Mouse (Mus musculus): ENCODE results near the gene Akap8. TPM values are rescaled to one million over a fixed set of nuclear protein-coding genes. Genes with fewer than 3 reads are reported as not detected.

The Akap8 gene
- polyA plus RNA-seq, 1 experiment from 2014 or later, result 62.3 TPM

DNA sequence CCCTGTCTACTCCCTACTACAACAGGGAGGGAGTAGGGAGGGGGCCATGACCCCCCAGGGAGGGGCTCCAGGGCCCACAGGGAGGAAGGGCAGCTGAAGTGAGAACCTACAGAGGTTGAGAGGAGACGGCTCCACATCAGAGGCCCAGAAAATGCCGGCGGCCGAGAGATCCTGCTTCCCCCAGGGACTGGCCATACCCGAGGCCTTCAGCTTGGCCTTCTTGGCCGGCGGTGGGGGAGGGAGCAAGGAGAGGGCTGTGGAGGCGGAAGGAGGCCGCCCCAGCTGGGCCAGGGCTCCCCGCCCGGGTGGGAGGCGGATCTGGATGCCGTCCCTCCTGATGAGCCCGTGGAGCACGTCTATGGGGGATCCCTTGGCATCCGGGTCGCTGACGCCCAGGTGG lies 38.9 kb upstream of the Akap8 start:
- Histone ChIP-seq H3K4me2 (replicated peaks; ENCODE audit: low read depth, low read length) (no peak overlapping the region), H3K9me3 (ENCODE audit: control insufficient read depth, low read depth, low read length) (no peaks in the 10 kb centered on the region), H3K9ac (replicated peaks; ENCODE audit: low read depth, low read length) (no peak overlapping the region), H3K4me3 (ENCODE audit: low read depth, low read length) (no peak overlapping the region), H3K36me3 (ENCODE audit: control insufficient read depth, insufficient read depth, low read length) (peaks cover 71% of the 10 kb centered on the region), H3K4me1 (ENCODE audit: control insufficient read depth, insufficient read depth, low read length) (peaks cover 15% of the 10 kb centered on the region), H3K27ac (ENCODE audit: low read length) (no peak overlapping the region), H3K27me3 (ENCODE audit: control insufficient read depth, insufficient read depth, low read length) (no peaks in the 10 kb centered on the region)
- ATAC-seq (ENCODE audit: insufficient number of reproducible peaks, insufficient read depth, low FRiP score, low read depth), result no peak
- WGBS, result 83% methylated on average over 17 of the region's 18 CpGs

DNA sequence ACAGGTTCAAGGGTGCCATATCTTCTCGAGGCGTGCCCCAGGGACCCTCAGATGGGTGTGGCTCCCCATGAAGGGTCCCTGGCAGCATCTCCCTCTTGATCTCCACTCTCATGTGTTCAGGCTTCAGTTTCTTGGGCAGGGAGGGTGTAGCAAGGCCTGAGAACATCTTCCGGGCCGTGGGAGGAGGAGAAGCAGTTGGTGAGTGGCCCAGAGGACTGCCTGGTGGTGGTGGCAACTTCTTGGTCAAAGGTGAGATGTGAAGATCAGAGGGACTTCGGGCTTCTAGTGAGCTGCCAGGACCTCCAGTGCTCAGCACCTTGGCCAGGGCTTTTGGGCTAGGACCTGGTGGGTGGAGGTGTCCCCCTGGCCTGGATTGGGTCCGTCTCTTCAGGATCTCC lies 37.9 kb upstream of the Akap8 start:
- H3K4me3 ChIP-seq (ENCODE audit: low read depth, low read length), result no peak overlapping the region
- ATAC-seq (ENCODE audit: insufficient number of reproducible peaks, insufficient read depth, low FRiP score, low read depth), result no peak
- 91% methylated on average over 6 of the region's 6 CpGs for WGBS
- peaks cover 81% of the 10 kb centered on the region for H3K36me3 ChIP-seq (ENCODE audit: control insufficient read depth, insufficient read depth, low read length)
- H3K27ac ChIP-seq (ENCODE audit: low read length), result no peak overlapping the region
- H3K4me2 ChIP-seq (replicated peaks; ENCODE audit: low read depth, low read length), result no peak overlapping the region
- no peak overlapping the region for H3K9ac ChIP-seq (replicated peaks; ENCODE audit: low read depth, low read length)
- H3K9me3 ChIP-seq (ENCODE audit: control insufficient read depth, low read depth, low read length), result no peaks in the 10 kb centered on the region
- H3K4me1 ChIP-seq (ENCODE audit: control insufficient read depth, insufficient read depth, low read length), result peaks cover 10% of the 10 kb centered on the region
- no peaks in the 10 kb centered on the region for H3K27me3 ChIP-seq (ENCODE audit: control insufficient read depth, insufficient read depth, low read length)

DNA sequence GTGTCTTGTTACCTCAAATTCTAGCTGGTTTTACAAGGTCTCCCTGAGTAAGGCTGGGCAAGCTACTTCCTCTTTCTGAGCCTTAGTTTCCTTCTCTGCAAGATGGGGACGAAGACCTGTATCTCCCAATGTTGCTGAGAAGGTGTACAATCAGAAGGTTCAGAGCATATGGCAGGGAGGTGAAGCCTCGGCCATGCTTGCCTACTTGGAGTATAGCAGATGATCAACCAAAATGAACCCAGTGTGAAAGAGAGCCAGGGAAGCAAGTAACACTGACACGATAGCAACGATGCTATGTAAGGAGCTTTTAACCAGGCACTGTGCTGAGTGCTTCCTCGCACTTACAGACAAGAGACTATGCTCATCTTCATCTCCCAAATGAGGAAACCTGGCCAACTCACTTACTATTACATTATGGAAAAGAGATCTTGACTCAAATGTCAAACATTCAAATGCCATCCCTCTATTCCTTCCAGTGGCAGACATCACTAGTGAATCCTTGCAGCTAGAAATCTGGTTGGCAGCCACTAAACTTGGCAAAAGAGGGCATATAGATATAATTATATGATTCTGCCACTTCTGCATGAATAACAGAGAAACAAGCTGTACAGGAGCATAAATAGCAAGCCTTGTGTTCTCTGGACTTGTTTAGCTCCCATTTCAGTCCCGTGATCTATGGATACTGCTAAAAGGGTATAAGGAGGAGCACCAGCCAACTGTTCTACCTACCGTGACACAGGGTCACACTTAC lies 37.3 kb upstream of the Akap8 start:
- H3K4me1 ChIP-seq (ENCODE audit: control insufficient read depth, insufficient read depth, low read length), result peaks cover 10% of the 10 kb centered on the region
- no peak overlapping the region for H3K4me3 ChIP-seq (ENCODE audit: low read depth, low read length)
- no peak overlapping the region for H3K4me2 ChIP-seq (replicated peaks; ENCODE audit: low read depth, low read length)
- WGBS, result 93% methylated on average over 7 of the region's 7 CpGs
- no peaks in the 10 kb centered on the region for H3K27me3 ChIP-seq (ENCODE audit: control insufficient read depth, insufficient read depth, low read length)
- no peak overlapping the region for H3K9ac ChIP-seq (replicated peaks; ENCODE audit: low read depth, low read length)
- no peaks in the 10 kb centered on the region for H3K9me3 ChIP-seq (ENCODE audit: control insufficient read depth, low read depth, low read length)
- no peak overlapping the region for H3K27ac ChIP-seq (ENCODE audit: low read length)
- H3K36me3 ChIP-seq (ENCODE audit: control insufficient read depth, insufficient read depth, low read length), result peaks cover 81% of the 10 kb centered on the region
- ATAC-seq (ENCODE audit: insufficient number of reproducible peaks, insufficient read depth, low FRiP score, low read depth), result no peak

DNA sequence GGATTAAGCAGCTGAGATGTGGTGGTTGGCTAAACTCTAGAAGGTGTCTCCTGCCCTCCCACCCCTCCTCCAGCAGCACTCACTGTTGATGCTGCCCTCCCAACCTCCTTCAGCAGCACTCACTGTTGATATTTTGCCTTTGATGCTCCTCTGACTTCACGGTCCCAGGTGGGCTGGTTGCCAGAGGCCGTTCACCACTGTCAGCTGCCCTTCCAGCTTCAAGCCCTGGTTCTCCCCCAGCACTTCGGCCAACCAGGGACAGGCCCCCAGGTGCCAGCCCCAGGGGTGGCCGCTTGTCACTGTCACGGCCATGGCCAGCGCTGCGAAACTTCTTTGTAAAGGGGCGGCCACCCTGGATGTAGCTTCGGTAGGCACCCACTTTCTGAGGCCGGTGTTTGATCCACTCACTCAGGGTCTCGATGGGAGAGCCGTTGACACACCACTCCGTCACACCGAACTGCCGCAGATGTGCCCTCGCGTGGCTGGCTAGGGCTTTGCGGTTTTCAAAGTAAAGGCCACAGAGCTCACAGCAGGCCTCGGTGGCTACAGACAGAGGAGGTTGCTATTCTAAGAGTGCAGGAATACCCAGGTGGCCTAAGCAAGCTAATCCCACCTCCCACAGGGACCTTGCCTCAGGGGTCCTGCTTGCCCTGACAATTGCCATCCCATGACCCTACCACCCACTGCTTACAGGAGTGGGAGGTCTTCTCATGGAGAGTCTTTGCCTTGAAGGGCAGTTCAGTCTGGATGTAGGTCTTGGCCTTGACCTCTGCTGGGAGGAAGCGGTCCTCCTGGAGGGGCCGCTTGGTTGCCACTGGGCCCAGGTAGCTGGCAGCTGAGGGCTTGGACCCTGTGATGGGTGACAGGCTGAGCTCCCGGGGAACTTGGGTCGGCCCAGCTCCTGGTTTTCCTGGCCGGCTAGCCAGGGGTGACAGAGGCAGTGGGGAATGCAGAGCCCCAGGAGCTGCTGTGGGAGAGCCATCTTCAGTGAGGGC lies 36.0 kb upstream of the Akap8 start:
- no peak overlapping the region for H3K4me3 ChIP-seq (ENCODE audit: low read depth, low read length)
- H3K9ac ChIP-seq (replicated peaks; ENCODE audit: low read depth, low read length), result no peak overlapping the region
- no peak overlapping the region for H3K4me2 ChIP-seq (replicated peaks; ENCODE audit: low read depth, low read length)
- H3K4me1 ChIP-seq (ENCODE audit: control insufficient read depth, insufficient read depth, low read length), result no peaks in the 10 kb centered on the region
- peaks cover 83% of the 10 kb centered on the region for H3K36me3 ChIP-seq (ENCODE audit: control insufficient read depth, insufficient read depth, low read length)
- ATAC-seq (ENCODE audit: insufficient number of reproducible peaks, insufficient read depth, low FRiP score, low read depth), result no peak
- H3K27ac ChIP-seq (ENCODE audit: low read length), result no peak overlapping the region
- no peaks in the 10 kb centered on the region for H3K27me3 ChIP-seq (ENCODE audit: control insufficient read depth, insufficient read depth, low read length)
- 85% methylated on average over 24 of the region's 24 CpGs for WGBS
- no peaks in the 10 kb centered on the region for H3K9me3 ChIP-seq (ENCODE audit: control insufficient read depth, low read depth, low read length)

DNA sequence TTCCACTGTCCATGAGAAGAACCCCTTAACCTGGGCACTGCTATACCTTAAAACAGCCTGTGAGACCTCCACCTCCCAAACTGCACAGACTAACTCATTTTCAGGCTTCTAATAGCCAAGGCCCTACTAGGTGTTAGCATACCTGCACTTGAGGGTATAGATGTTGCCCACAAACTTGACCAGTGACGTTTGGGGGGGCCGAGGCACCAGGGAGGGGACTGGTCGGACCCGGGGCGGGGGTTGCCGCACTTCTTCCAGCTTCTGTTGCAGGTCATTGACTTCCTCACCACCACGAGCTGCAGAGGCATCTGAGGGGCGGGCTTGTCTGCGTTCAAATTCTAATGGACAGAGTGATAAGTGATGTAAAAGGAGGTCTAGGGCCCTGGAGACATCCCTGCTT lies 35.2 kb upstream of the Akap8 start:
- Histone ChIP-seq H3K4me2 (replicated peaks; ENCODE audit: low read depth, low read length) (no peak overlapping the region), H3K27me3 (ENCODE audit: control insufficient read depth, insufficient read depth, low read length) (no peaks in the 10 kb centered on the region), H3K9ac (replicated peaks; ENCODE audit: low read depth, low read length) (no peak overlapping the region), H3K9me3 (ENCODE audit: control insufficient read depth, low read depth, low read length) (no peaks in the 10 kb centered on the region), H3K4me1 (ENCODE audit: control insufficient read depth, insufficient read depth, low read length) (no peaks in the 10 kb centered on the region), H3K36me3 (ENCODE audit: control insufficient read depth, insufficient read depth, low read length) (peaks cover 75% of the 10 kb centered on the region), H3K27ac (ENCODE audit: low read length) (no peak overlapping the region), H3K4me3 (ENCODE audit: low read depth, low read length) (no peak overlapping the region)
- WGBS, result 85% methylated on average over 9 of the region's 9 CpGs
- no peak for ATAC-seq (ENCODE audit: insufficient number of reproducible peaks, insufficient read depth, low FRiP score, low read depth)

DNA sequence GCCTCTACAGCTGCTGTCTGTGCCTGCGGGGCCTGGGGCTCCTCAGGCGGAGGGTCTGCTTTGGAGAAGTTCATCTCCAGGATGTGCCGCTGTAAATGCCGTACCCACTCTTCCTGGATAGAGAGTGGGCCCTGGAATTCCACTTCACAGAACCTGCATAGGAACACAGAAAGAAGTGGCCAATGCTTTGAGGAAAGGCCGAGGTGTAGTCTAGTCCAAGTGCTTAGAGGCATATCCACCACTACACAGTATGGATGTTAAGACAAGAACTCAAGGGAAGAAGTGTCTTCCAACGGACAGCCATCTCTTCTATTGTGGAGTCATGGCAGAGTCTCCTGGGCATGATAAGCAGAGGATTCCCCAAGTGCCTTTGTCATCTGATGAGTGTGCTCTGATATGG lies 34.0 kb upstream of the Akap8 start:
- H3K9me3 ChIP-seq (ENCODE audit: control insufficient read depth, low read depth, low read length), result no peaks in the 10 kb centered on the region
- WGBS, result 93% methylated on average over 6 of the region's 6 CpGs
- no peak overlapping the region for H3K4me2 ChIP-seq (replicated peaks; ENCODE audit: low read depth, low read length)
- no peak for ATAC-seq (ENCODE audit: insufficient number of reproducible peaks, insufficient read depth, low FRiP score, low read depth)
- H3K27ac ChIP-seq (ENCODE audit: low read length), result no peak overlapping the region
- no peaks in the 10 kb centered on the region for H3K4me1 ChIP-seq (ENCODE audit: control insufficient read depth, insufficient read depth, low read length)
- no peak overlapping the region for H3K4me3 ChIP-seq (ENCODE audit: low read depth, low read length)
- no peak overlapping the region for H3K9ac ChIP-seq (replicated peaks; ENCODE audit: low read depth, low read length)
- H3K27me3 ChIP-seq (ENCODE audit: control insufficient read depth, insufficient read depth, low read length), result no peaks in the 10 kb centered on the region
- peaks cover 63% of the 10 kb centered on the region for H3K36me3 ChIP-seq (ENCODE audit: control insufficient read depth, insufficient read depth, low read length)

DNA sequence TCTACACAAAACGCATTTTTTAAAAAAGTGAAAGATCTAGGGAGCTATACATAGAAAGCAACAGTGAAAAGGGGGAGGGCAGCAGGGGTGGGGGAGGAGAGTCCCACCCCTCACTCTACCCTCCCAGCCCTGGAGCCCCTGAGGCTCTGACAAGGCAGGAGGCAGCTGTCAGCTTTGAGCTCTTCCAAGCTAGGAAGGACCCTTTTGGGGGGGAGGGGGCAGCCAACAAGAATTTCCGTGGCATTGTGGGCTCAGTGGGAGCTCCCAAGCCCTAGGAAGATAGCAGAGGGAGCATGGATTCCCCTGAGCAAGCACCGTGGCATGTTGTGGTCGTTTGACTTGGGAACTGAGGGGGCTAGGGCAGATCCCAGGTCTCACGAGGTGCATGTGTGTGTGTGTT lies 33.2 kb upstream of the Akap8 start:
- WGBS, result 71% methylated on average over 5 of the region's 5 CpGs
- H3K4me2 ChIP-seq (replicated peaks; ENCODE audit: low read depth, low read length), result no peak overlapping the region
- ATAC-seq (ENCODE audit: insufficient number of reproducible peaks, insufficient read depth, low FRiP score, low read depth), result no peak
- H3K9me3 ChIP-seq (ENCODE audit: control insufficient read depth, low read depth, low read length), result no peaks in the 10 kb centered on the region
- H3K27ac ChIP-seq (ENCODE audit: low read length), result no peak overlapping the region
- no peaks in the 10 kb centered on the region for H3K27me3 ChIP-seq (ENCODE audit: control insufficient read depth, insufficient read depth, low read length)
- peaks cover 4% of the 10 kb centered on the region; the same call in 1 of the 2 replicates for H3K4me1 ChIP-seq (ENCODE audit: control insufficient read depth, insufficient read depth, low read length)
- peaks cover 55% of the 10 kb centered on the region for H3K36me3 ChIP-seq (ENCODE audit: control insufficient read depth, insufficient read depth, low read length)
- H3K4me3 ChIP-seq (ENCODE audit: low read depth, low read length), result no peak overlapping the region
- H3K9ac ChIP-seq (replicated peaks; ENCODE audit: low read depth, low read length), result no peak overlapping the region

DNA sequence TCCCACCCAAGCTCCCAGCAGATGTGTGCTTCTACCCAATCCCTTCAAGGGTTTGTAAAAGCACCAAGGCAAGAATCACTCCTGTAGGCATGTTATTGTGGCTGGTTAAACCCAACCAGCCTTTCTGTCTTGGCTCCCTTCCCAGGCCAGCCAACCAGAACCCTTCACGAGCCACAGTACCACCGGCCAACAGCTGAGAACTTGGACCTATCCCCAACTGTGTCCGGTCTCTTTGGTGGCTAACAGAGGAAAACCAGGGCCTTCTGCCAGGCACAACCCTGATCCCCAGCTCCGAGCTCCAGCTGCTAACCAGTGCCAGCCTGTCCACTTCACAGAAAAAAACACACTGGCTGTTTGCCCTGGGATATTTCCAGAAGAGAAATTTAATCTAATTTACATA lies 32.7 kb upstream of the Akap8 start:
- Histone ChIP-seq H3K9ac (replicated peaks; ENCODE audit: low read depth, low read length) (no peak overlapping the region), H3K4me3 (ENCODE audit: low read depth, low read length) (no peak overlapping the region), H3K27me3 (ENCODE audit: control insufficient read depth, insufficient read depth, low read length) (no peaks in the 10 kb centered on the region), H3K36me3 (ENCODE audit: control insufficient read depth, insufficient read depth, low read length) (peaks cover 49% of the 10 kb centered on the region), H3K27ac (ENCODE audit: low read length) (no peak overlapping the region), H3K9me3 (ENCODE audit: control insufficient read depth, low read depth, low read length) (no peaks in the 10 kb centered on the region), H3K4me1 (ENCODE audit: control insufficient read depth, insufficient read depth, low read length) (peaks cover 9% of the 10 kb centered on the region; the same call in 1 of the 2 replicates), H3K4me2 (replicated peaks; ENCODE audit: low read depth, low read length) (no peak overlapping the region)
- ATAC-seq (ENCODE audit: insufficient number of reproducible peaks, insufficient read depth, low FRiP score, low read depth), result no peak
- WGBS, result 85% methylated on average over 4 of the region's 4 CpGs
